Mouse (Mus musculus): Measurements from ENCODE around the gene Manbal. TPM values are rescaled to one million over a fixed set of nuclear protein-coding genes. Genes with fewer than 3 reads are reported as not detected.

Gene Manbal
- polyA plus RNA-seq, 1 experiment = not detected

DNA sequence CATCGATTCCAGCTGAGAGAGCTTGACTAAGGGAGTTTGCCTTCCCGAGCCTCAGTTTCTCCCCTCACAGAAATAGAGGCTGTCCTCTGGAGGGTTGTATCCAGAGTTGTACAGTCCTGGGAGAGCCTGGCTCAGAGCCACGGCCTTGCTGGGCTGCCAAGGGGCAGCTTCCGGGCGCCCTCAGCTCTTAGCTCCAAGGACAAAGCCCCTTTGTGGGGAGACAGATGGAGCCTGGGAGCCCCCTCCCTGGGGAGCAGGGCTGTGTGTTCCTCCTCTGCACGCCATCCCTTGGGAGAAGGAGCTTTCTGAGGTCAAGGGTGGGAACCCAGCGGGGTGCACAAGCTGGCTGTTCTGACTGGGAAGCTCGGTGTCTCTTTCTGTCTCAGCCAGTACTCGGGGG, 65.1 kb downstream of the Manbal start:
- Histone ChIP-seq H3K4me3 (ENCODE audit: insufficient read depth, low read depth, low read length) (no peak overlapping the region), H3K27ac (ENCODE audit: insufficient read depth, low read depth, low read length) (0 out of 2 replicates have a peak overlapping the region, but pooled peaks have one; percentile 16), H3K4me1 (ENCODE audit: control insufficient read depth, insufficient read depth, low read length) (peaks cover 81% of the 10 kb centered on the region)
- no peak for TF ChIP-seq CTCF (IDR thresholded peaks at IDR 0.05; ENCODE audit: insufficient read depth, low read depth, low read length)
- TF ChIP-seq POLR2A (IDR thresholded peaks at IDR 0.05; ENCODE audit: insufficient read depth, low read depth, low read length) = no peak
- WGBS = 49% methylated on average over 9 of the region's 9 CpGs

DNA sequence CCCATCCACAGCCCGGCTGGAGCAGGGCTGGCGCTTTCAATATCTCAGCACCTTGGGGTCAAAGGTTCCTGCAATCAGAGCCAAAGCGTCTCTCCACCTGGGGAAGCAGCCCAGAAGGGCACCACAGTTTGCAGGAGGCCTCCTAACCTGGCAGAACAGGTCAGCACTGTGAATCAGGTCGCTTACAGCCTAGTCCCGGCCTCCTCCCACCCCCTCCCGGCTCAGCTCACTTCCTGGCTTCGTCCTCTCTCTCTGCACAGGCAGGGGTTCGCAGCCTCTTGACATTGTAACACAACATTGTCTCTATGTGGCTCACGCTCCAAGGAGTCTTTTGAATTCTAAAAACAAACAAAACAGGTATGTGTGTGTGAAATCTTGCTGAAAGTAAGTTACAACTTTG, 66.6 kb downstream of the Manbal start:
- WGBS = 42% methylated on average over 9 of the region's 9 CpGs
- peaks cover 72% of the 10 kb centered on the region for H3K4me1 ChIP-seq (ENCODE audit: control insufficient read depth, insufficient read depth, low read length)
- peak overlapping the region; percentile 40 for H3K27ac ChIP-seq (ENCODE audit: insufficient read depth, low read depth, low read length)
- TF ChIP-seq CTCF (IDR thresholded peaks at IDR 0.05; ENCODE audit: insufficient read depth, low read depth, low read length) (no peak), POLR2A (IDR thresholded peaks at IDR 0.05; ENCODE audit: insufficient read depth, low read depth, low read length) (no peak)
- H3K4me3 ChIP-seq (ENCODE audit: insufficient read depth, low read depth, low read length) = no peak overlapping the region

DNA sequence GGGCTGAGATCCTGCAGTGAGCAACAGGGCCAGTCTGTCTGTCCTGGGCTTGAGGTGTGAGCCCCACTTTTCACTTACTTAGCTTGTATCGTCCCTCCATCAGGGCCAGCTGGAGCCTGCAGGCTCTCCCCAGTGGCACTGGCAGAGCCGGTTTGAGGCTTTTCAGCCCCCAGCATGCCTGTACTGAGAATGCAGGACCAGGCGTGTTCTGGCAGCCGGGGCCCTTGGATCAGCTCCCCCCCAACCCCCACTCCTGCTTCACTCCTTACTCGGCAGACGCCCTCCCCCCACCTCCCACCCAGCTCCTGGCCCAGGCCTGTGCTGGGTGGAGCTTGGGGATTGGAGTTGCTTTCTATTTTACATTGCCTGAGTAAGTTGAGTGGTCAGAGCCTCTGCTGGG, 67.1 kb downstream of the Manbal start:
- Histone ChIP-seq H3K4me3 (ENCODE audit: insufficient read depth, low read depth, low read length) (no peak overlapping the region), H3K4me1 (ENCODE audit: control insufficient read depth, insufficient read depth, low read length) (peaks cover 68% of the 10 kb centered on the region), H3K27ac (ENCODE audit: insufficient read depth, low read depth, low read length) (no peak overlapping the region)
- no peak for TF ChIP-seq POLR2A (IDR thresholded peaks at IDR 0.05; ENCODE audit: insufficient read depth, low read depth, low read length)
- no peak for TF ChIP-seq CTCF (IDR thresholded peaks at IDR 0.05; ENCODE audit: insufficient read depth, low read depth, low read length)
- WGBS = 18% methylated on average over 6 of the region's 6 CpGs

DNA sequence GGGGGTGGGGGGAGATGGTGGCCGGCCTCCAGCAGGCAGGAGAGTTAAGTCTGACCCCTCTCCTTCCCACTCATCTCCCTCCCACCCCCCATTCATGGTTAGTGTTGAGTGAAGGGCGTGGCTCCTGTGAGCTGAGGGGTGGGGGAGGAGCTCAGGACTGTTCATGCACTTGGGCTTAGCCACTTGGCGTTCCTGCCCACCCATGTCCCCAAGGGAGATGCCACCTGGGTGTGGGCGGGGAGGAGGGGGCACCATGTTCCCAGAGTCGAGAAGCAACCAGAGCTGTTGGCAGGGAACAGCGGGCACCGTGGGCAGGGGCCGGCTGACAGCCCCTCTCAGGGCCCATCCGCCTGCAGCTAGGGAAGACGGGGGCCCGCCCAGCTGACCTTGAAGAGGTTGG, 69.1 kb downstream of the Manbal start:
- Histone ChIP-seq H3K4me3 (ENCODE audit: insufficient read depth, low read depth, low read length) (no peak overlapping the region), H3K4me1 (ENCODE audit: control insufficient read depth, insufficient read depth, low read length) (peaks cover 48% of the 10 kb centered on the region), H3K27ac (ENCODE audit: insufficient read depth, low read depth, low read length) (no peak overlapping the region)
- TF ChIP-seq POLR2A (IDR thresholded peaks at IDR 0.05; ENCODE audit: insufficient read depth, low read depth, low read length) (no peak), CTCF (IDR thresholded peaks at IDR 0.05; ENCODE audit: insufficient read depth, low read depth, low read length) (no peak)
- WGBS = 63% methylated on average over 11 of the region's 11 CpGs

DNA sequence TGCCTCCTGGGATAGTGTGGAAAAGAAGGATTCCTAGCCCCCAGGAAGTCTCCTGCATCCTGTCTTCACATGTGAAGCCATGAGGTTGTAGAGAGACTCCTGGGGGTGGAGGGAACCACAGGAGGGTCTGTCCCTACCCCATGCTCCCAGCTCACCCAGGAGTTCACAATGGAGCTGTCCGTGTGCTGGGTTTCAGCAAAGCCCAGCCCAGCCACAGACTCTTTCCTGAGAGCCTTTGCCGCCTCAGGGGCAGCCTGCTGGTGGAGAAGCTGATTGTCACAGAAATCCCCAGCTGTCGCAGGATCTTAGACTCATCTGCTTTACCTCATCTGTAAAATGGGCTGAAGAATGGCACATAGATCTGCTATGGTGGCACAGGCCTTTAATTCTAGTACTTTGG, 69.7 kb downstream of the Manbal start:
- WGBS = 92% methylated on average over 3 of the region's 3 CpGs
- Histone ChIP-seq H3K4me3 (ENCODE audit: insufficient read depth, low read depth, low read length) (no peak overlapping the region), H3K4me1 (ENCODE audit: control insufficient read depth, insufficient read depth, low read length) (peaks cover 41% of the 10 kb centered on the region), H3K27ac (ENCODE audit: insufficient read depth, low read depth, low read length) (no peak overlapping the region)
- TF ChIP-seq POLR2A (IDR thresholded peaks at IDR 0.05; ENCODE audit: insufficient read depth, low read depth, low read length) = no peak
- no peak for TF ChIP-seq CTCF (IDR thresholded peaks at IDR 0.05; ENCODE audit: insufficient read depth, low read depth, low read length)

DNA sequence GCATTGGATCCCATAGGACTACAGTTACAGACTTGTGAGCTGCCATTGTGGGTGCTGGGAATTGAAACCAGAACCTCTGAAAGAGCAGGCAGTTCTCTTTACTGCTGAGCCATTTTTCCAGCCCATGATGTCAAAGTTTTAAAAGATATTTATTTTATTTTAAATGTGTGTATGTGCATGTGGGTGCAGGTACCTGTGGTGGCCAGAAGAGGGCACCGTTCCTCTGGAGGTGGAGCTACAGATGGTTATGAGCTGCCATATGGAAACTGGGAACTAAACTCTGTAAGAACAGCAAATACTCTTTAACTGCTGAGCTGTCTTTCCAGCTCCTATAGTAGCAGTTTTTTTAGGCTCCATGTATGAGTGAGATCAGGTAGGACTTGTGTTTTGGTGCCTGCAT, 74.0 kb downstream of the Manbal start:
- no peak overlapping the region for H3K27ac ChIP-seq (ENCODE audit: insufficient read depth, low read depth, low read length)
- TF ChIP-seq POLR2A (IDR thresholded peaks at IDR 0.05; ENCODE audit: insufficient read depth, low read depth, low read length) (no peak), CTCF (IDR thresholded peaks at IDR 0.05; ENCODE audit: insufficient read depth, low read depth, low read length) (no peak)
- WGBS = 97% methylated on average over 1 of the region's 1 CpGs
- no peak overlapping the region for H3K4me3 ChIP-seq (ENCODE audit: insufficient read depth, low read depth, low read length)
- peaks cover 6% of the 10 kb centered on the region for H3K4me1 ChIP-seq (ENCODE audit: control insufficient read depth, insufficient read depth, low read length)

Other genes starting within 250 kb of the Manbal start
- gene Samhd1, start 232.3 kb upstream of the Manbal start, polyA plus RNA-seq (2012; ENCODE audit: insufficient read depth, insufficient read length, low replicate concordance, missing spikeins) = not detected in 2 replicates
- gene Rbl1, start 163.1 kb upstream of the Manbal start, polyA plus RNA-seq (2012; ENCODE audit: insufficient read depth, insufficient read length, low replicate concordance, missing spikeins) = not detected in 2 replicates
- not detected in 2 replicates for gene Rpn2, start 88.6 kb upstream of the Manbal start, polyA plus RNA-seq (2012; ENCODE audit: insufficient read depth, insufficient read length, low replicate concordance, missing spikeins)
- gene Mroh8, start 88.0 kb upstream of the Manbal start, polyA plus RNA-seq (2012; ENCODE audit: insufficient read depth, insufficient read length, low replicate concordance, missing spikeins) = not detected in 2 replicates
- gene Ghrh, start 20.1 kb upstream of the Manbal start, polyA plus RNA-seq (2012; ENCODE audit: insufficient read depth, insufficient read length, low replicate concordance, missing spikeins) = not detected in 2 replicates
- gene Src, start 50.9 kb downstream of the Manbal start, polyA plus RNA-seq (2012; ENCODE audit: insufficient read depth, insufficient read length, low replicate concordance, missing spikeins) = not detected in 2 replicates
- not detected in 2 replicates for gene Nnat, start 192.5 kb downstream of the Manbal start, polyA plus RNA-seq (2012; ENCODE audit: insufficient read depth, insufficient read length, low replicate concordance, missing spikeins)
- gene Blcap, start 203.7 kb downstream of the Manbal start, polyA plus RNA-seq (2012; ENCODE audit: insufficient read depth, insufficient read length, low replicate concordance, missing spikeins) = not detected in 2 replicates